Mouse (Mus musculus) limb, embryonic 11.5 days (tissue): ENCODE results near the gene Gm28051. TPM values are rescaled to one million over a fixed set of nuclear protein-coding genes. Genes with fewer than 3 reads are reported as not detected.

Experiments used
- ATAC-seq: fragments of 200-750 bp; cut with Nextera tagmentation; 2 replicates; pipeline ENCODE4 v1.8.0; 2017; ENCODE audit warnings: low read depth; ENCODE audit not compliant: insufficient number of reproducible peaks, low FRiP score, low TSS enrichment
- DNase-seq: peaks from one replicate; pipeline ENCODE4 v3.0.0-alpha.2; 2015; ENCODE audit warnings: low spot score
- H3K27ac ChIP-seq: fragments of 300-500 bp; sonication (generic); replicated peaks from 2 replicates; pipeline ENCODE4 v1.5.1; 2014; ENCODE audit warnings: low read depth, mild to moderate bottlenecking, low read length
- H3K27me3 ChIP-seq: fragments of 300-500 bp; sonication (generic); 2 replicates; pipeline ENCODE4 v1.6.1; 2014; ENCODE audit warnings: mild to moderate bottlenecking, low read length, mixed read lengths; ENCODE audit not compliant: control insufficient read depth, insufficient read depth
- H3K36me3 ChIP-seq: fragments of 300-500 bp; sonication (generic); 2 replicates; pipeline ENCODE4 v1.6.1; 2014; ENCODE audit warnings: mild to moderate bottlenecking, low read length, moderate library complexity, mixed read lengths; ENCODE audit not compliant: control insufficient read depth, insufficient read depth
- H3K4me1 ChIP-seq: fragments of 300-500 bp; sonication (generic); 2 replicates; pipeline ENCODE4 v1.6.1; 2014; ENCODE audit warnings: low read length, mixed read lengths; ENCODE audit not compliant: control insufficient read depth, insufficient read depth
- H3K4me2 ChIP-seq: fragments of 300-500 bp; sonication (generic); 2 replicates; pipeline ENCODE4 v1.6.1; 2014; ENCODE audit warnings: low read depth, mild to moderate bottlenecking, moderate library complexity; ENCODE audit not compliant: severe bottlenecking
- H3K4me3 ChIP-seq: fragments of 300-500 bp; sonication (generic); 2 replicates; pipeline ENCODE4 v1.5.1; 2014; ENCODE audit warnings: low read depth, low read length
- H3K9ac ChIP-seq: fragments of 300-500 bp; sonication (generic); 2 replicates; pipeline ENCODE4 v1.6.1; 2014; ENCODE audit warnings: mild to moderate bottlenecking, low read length
- H3K9me3 ChIP-seq: fragments of 300-500 bp; sonication (generic); 2 replicates; pipeline ENCODE4 v1.6.1; 2016; ENCODE audit warnings: low read length; ENCODE audit not compliant: control insufficient read depth
- WGBS: fragments of 180-500 bp; shearing (Covaris S2); extraction: QIAGEN DNeasy Blood & Tissue Kit; methylation state at CpG from one replicate; pipeline ENCODE4 v1.1.7; 2014; 5-methylcytosine and 5-hydroxymethylcytosine counted together
- polyA plus RNA-seq: library from polyadenylated mRNA; unstranded; fragments of >200 nt; fragmentation: Nextera tagmentation; extraction: Ambion mirVana; gene quantifications from 2 replicates; pipeline ENCODE4 v1.2.1, GENCODE M21; 2014

Gm28051 gene
- polyA plus RNA-seq, 1 experiment from 2014 or later, result 0.40 TPM

DNA sequence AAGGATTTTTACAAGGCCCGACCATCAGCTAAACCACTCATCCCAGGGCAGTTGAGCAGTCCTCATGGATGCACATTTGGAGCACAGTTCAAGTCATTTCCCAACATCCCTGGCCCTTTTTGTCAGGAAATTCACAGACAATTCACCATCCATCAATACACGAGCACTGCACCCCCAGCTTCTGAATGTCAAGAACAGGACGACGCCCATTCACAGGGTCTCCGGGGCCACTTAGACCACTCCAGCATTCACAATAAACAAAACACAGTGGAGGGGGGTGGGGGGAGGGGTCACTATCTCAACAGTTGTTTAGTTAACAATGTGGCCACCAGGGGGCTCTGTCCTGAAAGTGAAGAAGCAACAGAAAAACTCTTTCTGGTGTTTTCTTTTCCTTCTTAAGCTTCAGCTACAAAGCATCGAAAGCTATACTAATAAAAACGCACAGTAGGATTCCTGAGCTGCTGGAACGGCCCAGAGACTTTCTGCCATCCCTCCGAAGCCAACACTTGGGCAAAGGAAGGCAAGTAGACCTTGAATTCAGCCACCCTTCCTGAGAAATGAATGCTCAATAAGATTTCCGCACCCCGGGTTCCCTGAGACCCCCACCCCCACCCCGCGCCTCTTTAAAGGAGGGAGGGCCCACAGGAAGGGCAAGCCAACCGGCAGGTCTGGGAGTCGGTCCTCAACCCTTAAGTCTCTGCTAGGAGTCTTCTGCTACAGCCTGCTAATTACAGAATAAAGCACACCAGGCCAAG lies 55.0 kb downstream of the Gm28051 start:
- Histone ChIP-seq H3K4me3 (no peak overlapping the region), H3K4me2 (peak overlapping the region; percentile 31; the same call in 1 of the 2 replicates), H3K27ac (no peak overlapping the region), H3K36me3 (no peaks in the 10 kb centered on the region), H3K9ac (no peak overlapping the region), H3K4me1 (peaks cover 24% of the 10 kb centered on the region), H3K27me3 (no peaks in the 10 kb centered on the region), H3K9me3 (no peaks in the 10 kb centered on the region)
- DNase-seq, result peak; percentile 89
- ATAC-seq, result no peak
- WGBS, result 6% methylated on average over 15 of the region's 15 CpGs

DNA sequence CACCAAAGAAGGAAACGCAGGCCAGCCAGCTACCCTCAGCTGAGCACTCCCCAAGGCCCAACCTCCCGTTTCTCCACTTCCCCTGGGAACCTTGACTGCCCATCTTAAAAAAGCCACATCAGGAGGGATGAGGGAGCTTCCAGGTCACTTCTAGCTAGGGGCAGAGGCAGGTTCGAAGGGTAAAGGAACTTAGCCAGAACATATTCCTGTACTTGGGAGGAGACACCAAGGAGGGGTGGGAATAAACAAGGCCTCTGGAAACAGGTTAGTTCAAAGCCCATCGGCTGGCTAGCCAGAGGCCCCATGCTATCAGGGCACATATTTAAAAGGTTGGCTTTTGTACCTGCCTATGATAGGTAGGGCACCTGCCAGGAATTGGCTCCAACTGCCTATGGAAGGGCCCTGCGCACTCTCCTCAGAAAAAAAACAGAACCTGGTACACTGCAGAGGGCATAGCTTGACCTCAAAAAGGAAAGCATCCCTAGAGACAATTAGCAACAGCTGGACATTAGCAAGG lies 55.8 kb downstream of the Gm28051 start:
- Histone ChIP-seq H3K4me2 (no peak overlapping the region), H3K27ac (no peak overlapping the region), H3K36me3 (no peaks in the 10 kb centered on the region), H3K4me1 (peaks cover 24% of the 10 kb centered on the region), H3K9me3 (no peaks in the 10 kb centered on the region), H3K27me3 (no peaks in the 10 kb centered on the region), H3K4me3 (no peak overlapping the region), H3K9ac (no peak overlapping the region)
- WGBS, result 88% methylated on average over 5 of the region's 5 CpGs
- no peak for DNase-seq
- no peak for ATAC-seq

DNA sequence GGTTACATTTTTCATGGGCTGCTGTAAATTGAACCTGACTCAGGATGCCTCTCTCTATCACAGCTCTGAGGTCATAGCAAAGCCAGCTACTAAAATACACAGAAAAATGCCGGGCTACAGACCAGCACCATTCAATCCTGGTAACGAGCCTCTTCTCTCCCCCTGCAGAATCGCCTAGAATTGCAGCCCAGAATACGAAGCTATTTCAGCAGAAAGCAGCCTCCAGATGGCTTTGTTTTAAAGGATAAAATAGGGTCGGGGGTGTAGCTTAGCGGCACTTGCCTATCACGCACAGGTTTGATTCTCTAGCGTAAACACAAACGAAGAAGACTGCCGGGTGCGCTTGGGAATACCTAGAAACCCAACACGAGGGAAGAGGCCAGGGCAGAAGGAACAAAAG lies 57.1 kb downstream of the Gm28051 start:
- no peak for DNase-seq
- Histone ChIP-seq H3K27me3 (no peaks in the 10 kb centered on the region), H3K4me3 (no peak overlapping the region), H3K4me2 (no peak overlapping the region), H3K36me3 (no peaks in the 10 kb centered on the region), H3K4me1 (peaks cover 24% of the 10 kb centered on the region), H3K27ac (no peak overlapping the region), H3K9me3 (no peaks in the 10 kb centered on the region), H3K9ac (no peak overlapping the region)
- WGBS, result 55% methylated on average over 12 of the region's 12 CpGs
- ATAC-seq, result no peak

DNA sequence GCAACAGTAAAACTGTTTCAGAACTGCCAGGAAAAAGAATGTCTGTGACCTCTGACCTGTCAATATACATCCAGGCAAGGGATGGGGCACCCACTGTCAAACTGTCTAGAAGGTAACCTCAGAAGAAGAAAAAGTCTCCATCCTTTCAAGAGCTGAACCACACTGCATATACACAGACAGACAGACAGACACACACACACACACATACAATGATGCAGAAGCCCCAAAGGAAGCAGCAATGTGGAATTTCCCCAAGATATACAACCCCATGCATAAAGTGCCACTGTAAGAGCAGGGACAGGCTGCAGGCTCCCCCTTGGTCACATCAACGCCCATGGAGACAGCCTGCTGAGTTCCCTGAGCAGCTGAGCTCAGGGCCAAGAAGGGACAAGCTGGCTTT lies 58.4 kb downstream of the Gm28051 start:
- Histone ChIP-seq H3K27ac (no peak overlapping the region), H3K36me3 (no peaks in the 10 kb centered on the region), H3K4me3 (no peak overlapping the region), H3K9ac (no peak overlapping the region), H3K9me3 (no peaks in the 10 kb centered on the region), H3K4me1 (peaks cover 23% of the 10 kb centered on the region), H3K4me2 (no peak overlapping the region), H3K27me3 (no peaks in the 10 kb centered on the region)
- WGBS, result 25% methylated on average over 1 of the region's 1 CpGs
- no peak for ATAC-seq
- no peak for DNase-seq

DNA sequence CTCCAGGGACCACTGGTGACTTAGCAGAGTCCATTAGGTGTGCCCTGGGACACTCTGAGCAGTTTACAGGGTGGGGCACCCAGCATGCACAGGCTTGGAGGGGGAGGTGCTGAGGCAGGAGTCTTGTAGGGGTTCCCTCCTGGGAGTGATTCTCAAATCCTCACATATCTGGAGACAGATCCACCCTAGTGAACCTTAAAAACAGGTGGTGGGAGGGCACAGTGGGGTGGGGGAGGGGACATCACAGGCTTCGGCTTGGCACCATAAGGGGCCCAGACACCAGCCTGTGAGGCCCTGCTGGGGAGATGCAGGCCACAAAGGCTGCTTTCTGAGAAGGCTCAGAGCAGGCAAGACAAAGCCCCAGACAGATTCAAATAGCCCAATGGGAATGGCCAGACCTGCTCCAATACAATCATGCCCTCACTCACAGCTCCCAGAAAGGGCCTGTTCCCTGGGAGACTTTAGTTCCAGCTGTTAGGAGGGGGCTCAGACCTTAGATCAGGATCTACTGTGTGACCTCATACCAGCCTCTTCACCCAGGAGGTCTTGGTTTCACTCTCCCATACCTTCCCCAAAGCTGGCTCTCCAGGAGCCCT lies 59.4 kb downstream of the Gm28051 start:
- Histone ChIP-seq H3K4me3 (no peak overlapping the region), H3K4me2 (no peak overlapping the region), H3K9me3 (no peaks in the 10 kb centered on the region), H3K27me3 (no peaks in the 10 kb centered on the region), H3K9ac (peak overlapping the region; percentile 32), H3K4me1 (peaks cover 20% of the 10 kb centered on the region), H3K27ac (0 out of 2 replicates have a peak overlapping the region, but pooled peaks have one; percentile 18), H3K36me3 (no peaks in the 10 kb centered on the region)
- DNase-seq (no peak), ATAC-seq (no peak)
- WGBS, result 7% methylated on average over 1 of the region's 1 CpGs

DNA sequence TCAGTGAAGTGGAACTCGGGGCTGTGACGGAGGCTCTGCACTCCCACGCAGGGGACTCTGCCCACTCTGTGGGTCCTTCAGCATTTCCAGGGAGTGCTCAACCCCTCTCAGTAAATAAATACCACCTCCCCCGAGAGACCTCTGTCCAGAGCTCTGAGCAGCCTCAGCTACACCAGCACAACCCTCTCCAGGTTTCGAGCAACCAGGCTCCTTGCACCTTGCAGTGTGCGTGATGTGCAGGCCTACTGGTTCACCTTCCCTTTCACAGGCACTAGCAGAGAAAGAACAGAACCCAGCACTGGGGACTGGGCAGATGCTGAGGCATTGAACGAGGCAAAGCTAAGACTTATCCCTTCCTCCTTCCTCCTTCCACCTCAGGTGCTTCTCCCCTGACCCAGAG lies 60.2 kb downstream of the Gm28051 start:
- no peak for ATAC-seq
- Histone ChIP-seq H3K4me2 (no peak overlapping the region; the same call in 1 of the 2 replicates), H3K4me3 (no peak overlapping the region), H3K9me3 (no peaks in the 10 kb centered on the region), H3K27ac (no peak overlapping the region), H3K9ac (no peak overlapping the region), H3K36me3 (no peaks in the 10 kb centered on the region), H3K27me3 (no peaks in the 10 kb centered on the region), H3K4me1 (peaks cover 18% of the 10 kb centered on the region)
- 82% methylated on average over 7 of the region's 7 CpGs for WGBS
- no peak for DNase-seq

DNA sequence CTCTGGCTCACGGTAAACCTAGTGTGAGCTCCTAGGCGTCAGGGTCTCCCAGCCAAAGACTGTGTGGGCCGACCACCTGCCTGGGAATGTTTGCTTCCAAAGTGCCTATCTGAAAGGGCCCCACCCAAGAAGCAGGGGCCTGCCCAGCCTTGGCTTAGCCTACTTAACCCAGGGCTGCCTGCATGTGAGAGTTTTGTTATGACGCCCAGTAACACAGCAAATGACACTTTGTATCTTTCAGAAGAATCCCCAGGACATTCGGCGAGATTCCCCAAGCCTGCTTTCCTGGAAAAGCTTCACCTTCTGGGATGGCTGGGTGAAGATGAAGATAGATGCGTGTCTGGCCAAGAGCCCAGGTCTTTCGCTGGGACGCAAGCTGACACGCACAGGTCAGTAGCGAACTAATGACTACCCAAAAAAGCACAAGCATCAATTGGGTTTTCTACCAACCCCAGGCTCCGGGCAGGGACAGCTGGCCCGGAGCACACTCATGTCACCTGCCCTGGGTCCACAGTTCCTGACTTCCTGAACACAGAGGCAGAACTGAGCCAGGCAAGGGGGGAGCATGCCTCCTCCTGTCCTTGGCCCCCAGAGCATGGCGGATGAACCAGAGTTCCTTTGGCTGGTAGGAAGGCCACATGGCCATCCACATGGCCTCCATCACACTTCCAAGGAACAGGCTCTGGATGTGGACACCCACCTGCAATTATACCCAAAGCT lies 60.8 kb downstream of the Gm28051 start:
- Histone ChIP-seq H3K9ac (no peak overlapping the region), H3K36me3 (no peaks in the 10 kb centered on the region), H3K27me3 (no peaks in the 10 kb centered on the region), H3K9me3 (no peaks in the 10 kb centered on the region), H3K27ac (no peak overlapping the region), H3K4me2 (no peak overlapping the region; the same call in 1 of the 2 replicates), H3K4me3 (no peak overlapping the region), H3K4me1 (peaks cover 18% of the 10 kb centered on the region)
- DNase-seq (no peak), ATAC-seq (no peak)
- 91% methylated on average over 14 of the region's 14 CpGs for WGBS

DNA sequence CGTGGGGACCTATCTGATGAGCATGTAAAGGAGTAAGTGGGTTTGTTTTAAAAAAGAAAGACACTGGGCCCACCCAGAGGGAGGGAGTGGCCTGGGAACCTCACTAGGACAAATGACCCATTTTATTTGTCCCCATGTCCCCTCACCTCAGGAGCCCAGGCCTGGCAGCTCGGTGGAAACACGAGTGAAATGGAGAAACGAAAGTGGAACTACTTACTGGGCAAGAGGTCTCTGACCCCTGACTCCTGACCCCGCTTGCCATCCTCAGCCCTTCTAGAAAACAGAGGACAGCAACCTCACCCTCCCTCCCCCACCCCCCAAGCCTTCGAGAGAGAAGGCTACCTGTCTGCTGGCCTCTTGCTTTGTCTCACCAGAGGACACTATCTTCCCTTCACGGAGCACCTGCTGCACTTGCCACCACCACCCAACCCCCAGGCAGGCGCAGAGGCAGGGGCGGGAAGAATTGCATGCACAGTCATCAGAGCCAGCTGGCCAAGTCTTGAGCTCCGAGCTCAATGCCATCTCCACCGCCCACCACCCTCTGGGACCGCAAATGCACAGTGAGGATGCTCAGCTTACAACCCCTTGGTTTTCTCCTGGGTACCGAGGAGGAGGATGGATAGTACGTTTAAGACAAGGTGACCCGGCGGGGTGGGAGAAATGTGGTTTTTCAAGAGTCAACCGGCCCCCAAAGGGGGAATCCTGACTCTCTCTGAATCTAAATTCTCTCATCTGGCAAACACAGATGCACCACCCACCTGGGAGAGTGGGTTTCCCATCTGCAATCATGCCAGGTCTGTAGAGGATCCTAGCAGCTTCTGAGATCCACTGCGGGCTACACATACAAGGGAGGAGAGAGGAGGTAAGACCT lies 62.0 kb downstream of the Gm28051 start:
- no peak overlapping the region for H3K4me3 ChIP-seq
- peaks cover 18% of the 10 kb centered on the region for H3K4me1 ChIP-seq
- DNase-seq, result no peak
- 73% methylated on average over 18 of the region's 18 CpGs for WGBS
- no peaks in the 10 kb centered on the region for H3K27me3 ChIP-seq
- no peak overlapping the region for H3K4me2 ChIP-seq
- H3K9ac ChIP-seq, result no peak overlapping the region
- H3K27ac ChIP-seq, result no peak overlapping the region
- no peaks in the 10 kb centered on the region for H3K36me3 ChIP-seq
- no peaks in the 10 kb centered on the region for H3K9me3 ChIP-seq
- no peak for ATAC-seq
